Mouse (Mus musculus) heart, adult 18-20 months (tissue): ENCODE results near the gene Rbfox1. TPM values are rescaled to one million over a fixed set of nuclear protein-coding genes. Genes with fewer than 3 reads are reported as not detected.
A peak's percentile ranks its signal among the peaks of the same experiment; 100 is the strongest.

ENCODE experiments used
- DNase-seq, 2 experiments: peaks; one replicate each; pipeline ENCODE4 v3.0.0; 2021 to 2022; ENCODE audit warnings: mixed read lengths in 1 of 2
- total RNA-seq, 2 experiments: library from RNA; stranded (reverse); gene quantifications; 2 replicates each; pipeline ENCODE4 v1.2.3; 2021

Rbfox1 gene
- total RNA-seq, 2 experiments from 2014 or later = 56.9 to 65.4 TPM

DNA sequence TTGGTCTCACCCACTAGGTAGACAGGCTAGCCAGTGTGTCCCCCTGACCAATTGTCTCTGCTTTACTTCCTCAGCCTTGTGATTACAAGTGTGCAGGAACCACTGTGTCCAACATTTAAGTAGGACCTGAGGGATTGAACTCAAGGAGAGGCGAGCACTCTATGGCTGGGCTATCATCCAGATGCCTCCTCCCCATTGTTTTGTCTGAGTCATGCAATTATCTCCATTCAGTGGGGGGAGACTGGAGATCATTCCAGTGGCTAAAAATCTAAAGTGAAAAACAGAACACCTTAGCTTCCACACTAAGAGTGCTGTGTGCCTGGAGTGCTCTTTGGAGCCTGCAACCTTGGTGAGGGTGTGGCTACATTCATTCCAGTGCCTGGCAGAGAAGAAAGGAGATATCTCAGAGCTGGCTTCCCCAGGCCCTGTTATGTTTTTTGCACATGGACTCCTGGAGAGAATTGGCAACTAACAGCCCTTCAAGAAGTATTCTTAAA is 594.0 kb downstream of the Rbfox1 start:
- DNase-seq = no peak

DNA sequence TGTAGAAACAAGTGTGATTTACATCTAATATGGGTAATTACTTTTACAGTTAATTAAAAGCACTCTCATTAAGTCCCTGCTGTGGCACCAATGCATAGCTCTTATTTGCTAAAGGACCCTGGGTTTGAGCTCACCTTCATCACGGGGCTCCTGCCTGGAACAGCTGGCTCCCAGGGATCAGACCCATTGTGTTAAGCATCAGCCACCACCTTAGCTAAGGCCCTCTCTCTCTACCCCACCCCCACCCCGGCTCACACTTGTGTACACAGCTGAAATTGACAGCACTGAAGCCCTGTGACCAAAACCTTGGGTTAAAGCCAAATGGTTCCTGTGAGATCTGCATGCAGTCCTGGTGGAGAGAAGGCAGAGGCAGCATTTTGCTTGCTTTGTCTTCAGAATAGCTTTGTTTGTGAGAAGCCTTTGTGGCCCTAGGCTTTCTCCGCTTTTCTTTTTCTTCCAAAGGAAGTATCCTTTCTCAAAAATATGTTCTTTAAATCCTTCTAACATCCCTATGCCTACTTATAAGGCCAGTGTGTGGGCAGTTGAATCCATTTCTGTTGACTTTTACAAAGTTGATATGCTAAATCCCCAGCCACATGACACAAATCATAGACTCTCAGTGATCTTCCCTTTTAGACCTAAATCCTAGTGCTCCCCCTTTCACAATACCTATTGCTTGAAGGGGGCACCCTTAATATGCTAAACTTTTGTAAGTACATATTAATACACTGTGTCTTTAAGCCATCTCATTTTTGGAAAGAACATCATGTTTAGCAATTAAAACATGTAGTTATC is 594.7 kb downstream of the Rbfox1 start:
- DNase-seq = no peak

DNA sequence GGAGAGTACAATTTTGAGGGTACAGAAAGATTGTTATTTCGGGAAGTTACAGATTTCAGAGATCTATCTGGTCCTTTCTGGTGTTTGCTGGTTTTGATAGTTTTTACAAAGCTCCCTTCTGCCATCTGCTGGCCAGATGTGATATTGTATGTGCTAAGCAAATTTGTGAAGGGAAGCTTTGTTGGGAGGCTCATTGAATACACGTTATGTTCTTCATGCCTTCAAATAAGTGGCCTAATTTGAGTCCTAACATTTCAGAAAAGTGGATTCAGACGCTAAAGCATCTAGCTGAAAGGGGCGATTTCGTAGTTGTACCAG is 595.2 kb downstream of the Rbfox1 start:
- DNase-seq = peak; percentile 4 to 70

DNA sequence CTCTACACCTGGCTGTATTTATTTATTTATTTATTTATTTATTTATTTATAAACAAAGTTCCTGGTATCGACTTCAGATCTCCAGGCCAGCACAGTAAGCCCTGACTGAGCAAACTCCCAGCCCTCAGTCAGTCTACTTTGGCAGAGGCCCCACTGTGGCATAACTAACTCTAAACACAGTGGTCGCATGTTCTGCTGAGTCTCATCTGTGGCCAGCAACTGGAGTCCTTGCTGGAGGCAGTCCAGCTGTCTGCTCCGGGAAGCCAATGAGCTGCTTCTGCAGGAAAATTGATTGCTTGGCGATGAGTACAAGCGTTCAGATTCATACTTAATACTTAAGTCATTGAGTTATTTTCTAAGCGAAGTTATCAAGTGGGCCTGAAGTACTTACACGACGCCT is 598.5 kb downstream of the Rbfox1 start:
- DNase-seq = no peak

DNA sequence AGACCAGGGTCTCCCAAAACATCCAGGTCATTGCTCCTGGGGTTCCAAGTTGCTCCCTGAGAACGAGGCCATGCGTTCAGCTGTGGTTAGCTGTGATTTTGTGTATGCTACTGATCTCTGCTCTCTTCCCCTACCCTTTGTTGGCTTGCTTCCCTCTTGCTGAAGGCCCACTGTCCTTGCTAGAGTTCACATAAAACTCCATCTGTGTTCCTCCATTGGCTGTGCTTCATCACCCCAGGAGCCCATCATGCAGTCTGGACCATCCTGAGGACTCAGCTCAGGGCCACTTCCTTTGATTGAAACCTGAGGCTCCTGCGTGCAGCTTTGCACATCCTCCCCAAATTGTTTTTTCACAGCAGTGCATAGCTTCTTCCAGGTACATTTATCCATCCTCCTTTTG is 600.5 kb downstream of the Rbfox1 start:
- no peak for DNase-seq

DNA sequence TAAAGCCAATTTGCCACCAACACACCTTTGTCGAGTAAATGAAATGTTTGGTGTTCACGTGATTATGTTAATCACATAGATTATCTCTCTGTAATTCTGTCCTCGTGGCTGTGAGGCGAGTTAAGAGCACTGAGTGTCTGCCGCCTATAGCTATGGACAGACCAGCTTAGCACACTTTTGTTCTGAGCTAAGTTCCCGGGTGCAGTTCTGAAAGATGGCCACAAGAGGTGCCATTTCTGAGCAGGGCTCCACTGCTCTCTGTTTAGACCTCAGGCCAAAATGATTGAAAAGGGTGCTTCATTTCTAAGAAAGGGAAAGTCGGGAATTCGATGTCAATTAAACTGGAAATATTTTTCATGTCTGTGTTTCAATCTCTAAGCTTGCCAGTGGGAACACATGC is 617.1 kb downstream of the Rbfox1 start:
- DNase-seq = peak in 1 of 2 experiments; percentile 20

DNA sequence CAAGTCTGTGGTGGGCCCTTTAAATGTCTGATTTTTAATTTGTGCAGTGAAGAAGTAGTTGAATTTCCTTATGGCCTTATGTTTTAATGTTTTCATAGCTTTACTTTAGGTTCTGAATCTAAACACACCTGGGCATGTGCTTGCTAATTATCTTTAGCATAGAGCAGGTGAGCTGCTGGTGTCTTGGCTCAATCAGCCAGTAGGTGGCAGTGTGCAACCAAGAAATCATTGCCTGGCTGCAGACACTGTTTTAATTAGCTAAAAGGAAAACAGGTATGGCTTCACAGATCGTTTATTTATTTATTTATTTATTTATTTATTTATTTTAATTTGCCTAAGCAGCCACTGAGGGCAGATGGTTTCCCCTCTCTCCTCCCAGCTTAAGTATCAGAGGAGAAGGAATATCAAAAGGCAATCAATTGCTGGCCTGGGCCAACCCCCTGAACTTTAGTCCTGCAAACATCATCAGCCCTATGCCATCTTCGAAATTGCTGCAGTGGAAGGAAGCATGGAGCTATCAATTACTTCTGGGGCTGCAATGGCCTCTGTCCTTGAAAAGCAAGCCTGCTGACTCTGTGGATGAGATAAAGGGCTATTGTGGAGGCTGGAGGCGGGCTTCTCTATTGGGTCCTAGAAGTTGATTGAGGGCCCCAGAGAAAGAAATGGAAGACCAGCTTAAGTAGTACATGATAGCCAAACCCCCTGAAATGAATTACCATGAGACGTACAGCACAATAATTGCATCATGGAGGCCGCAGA is 618.6 kb downstream of the Rbfox1 start:
- DNase-seq = peak; percentile 4 to 63

DNA sequence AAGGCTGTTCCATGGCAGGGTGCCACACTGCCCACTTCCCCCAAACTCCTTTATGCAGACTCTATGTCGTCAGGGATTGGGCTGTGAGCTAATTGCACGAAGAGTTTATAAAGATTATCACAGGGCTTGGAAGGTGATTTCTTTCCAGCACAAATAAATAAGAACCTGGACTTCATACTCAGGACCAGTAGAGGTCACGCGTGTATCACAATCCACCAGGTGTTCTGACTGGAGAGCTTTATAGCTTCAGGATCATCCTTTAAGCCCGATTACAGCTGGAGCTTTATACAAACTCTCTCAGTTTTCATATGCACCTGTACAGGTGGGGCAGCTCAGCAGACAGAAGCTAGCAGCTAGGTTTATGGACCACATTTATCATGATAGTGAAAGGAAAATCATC is 623.8 kb downstream of the Rbfox1 start:
- peak in 1 of 2 experiments; percentile 4 for DNase-seq

DNA sequence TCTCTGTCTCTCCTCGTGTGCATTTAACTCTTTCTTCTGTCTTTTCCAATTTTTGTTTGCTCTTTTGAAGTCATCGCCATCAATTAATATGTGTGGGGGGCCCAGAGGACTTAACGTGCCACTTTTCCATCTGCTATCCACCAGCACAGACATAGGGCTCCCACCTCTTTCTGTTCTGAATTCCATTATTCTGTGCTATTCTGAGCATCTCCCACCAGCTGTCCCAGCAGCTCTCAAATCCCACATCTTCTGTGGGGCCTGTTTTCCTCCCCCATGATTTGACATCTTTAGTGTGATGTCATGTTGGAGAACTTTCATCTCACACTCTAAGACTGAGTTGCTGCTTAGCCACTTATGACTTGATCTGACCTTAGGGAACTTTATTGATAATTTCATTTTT is 634.3 kb downstream of the Rbfox1 start:
- no peak for DNase-seq

DNA sequence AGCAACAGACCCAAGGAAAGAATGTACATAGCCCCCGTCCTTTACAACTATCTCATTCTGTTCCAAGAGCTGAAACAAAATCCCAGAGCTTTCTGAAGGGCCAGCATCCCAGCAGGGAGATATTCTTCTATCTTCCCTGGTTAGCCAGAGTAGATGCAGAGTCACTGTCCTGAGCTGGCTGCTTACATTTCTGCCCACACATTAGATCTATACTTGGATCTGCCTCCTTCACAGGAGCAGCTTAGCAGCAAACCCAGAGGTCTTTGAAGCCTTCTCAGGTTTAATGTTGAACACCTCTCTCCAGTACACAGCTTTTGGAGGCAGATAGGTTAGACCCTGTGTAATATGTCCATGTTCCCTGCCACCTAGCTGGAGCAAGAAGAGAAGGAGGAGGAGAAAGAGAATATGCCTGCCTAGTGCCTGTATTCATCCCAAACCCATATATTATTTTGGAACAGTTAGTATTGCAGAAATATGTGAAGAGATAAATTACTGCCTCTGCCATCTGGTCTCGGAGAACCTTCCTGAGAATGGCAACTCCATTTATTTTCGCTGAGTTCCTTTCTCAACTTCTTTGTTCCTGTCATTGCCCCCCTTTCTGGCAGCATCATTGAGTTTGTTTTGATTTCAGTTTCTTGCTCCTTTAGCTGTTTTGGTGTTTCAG is 640.5 kb downstream of the Rbfox1 start:
- no peak for DNase-seq

DNA sequence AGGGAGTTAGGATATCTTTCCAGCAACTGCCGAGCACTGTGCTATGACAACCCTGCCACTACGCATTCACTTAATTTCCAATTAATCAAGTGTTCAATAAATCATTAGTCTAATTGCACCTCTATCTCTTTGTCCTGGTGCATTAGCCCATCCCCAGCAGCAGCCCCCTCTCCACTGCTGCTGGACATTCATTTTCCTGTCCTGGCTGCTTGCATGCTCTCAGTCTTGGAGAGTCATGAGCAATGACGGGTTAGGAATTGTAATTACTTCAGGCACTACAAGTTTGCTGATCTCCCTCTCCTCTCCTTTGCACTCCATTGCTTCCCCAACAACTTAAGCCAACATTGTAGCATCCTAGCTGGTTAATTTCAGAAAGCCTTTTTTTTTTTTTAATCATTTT is 646.3 kb downstream of the Rbfox1 start:
- no peak for DNase-seq

DNA sequence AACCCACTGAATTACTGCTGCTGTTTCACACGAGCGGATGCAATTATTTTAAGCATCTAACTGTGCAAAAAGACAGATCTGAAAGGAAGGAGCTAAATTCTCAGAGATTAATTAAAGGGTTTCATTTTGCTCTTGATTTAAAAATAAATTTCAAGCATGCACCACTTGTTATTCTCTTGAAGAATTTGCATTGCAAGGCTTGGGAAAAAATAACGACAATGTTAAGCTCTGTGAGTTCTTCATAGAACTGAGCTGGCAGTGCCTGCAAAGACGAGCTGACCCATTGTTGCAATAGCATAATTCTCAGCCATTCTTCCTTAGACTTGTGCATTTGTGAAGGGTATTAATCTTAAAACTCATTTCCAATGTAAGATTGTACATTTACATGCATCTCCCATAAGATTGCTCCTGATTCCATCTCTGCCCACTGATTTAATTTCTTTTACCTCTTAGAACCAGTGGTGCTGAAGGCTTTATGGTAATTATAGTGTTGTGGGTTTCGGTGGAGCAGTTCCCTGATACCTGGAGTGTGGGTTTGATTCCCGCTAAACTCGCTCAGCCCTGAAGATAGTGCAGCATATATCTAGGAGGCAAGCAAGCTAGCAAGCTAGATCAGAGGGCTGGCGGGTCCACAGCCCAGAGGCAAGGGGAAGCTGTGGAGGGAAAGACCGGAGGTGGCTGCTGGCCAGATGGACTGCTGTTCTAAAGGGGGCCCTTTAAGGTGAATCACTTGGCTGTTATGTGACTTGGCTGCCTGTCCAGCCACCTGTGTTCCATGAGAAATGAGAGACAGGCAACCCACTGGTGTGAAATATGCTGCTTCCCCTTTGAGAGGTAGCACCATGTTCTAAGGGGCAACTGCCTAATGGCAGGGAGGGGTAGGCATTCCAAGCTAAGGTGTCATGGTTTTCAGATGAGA is 647.2 kb downstream of the Rbfox1 start:
- no peak for DNase-seq

DNA sequence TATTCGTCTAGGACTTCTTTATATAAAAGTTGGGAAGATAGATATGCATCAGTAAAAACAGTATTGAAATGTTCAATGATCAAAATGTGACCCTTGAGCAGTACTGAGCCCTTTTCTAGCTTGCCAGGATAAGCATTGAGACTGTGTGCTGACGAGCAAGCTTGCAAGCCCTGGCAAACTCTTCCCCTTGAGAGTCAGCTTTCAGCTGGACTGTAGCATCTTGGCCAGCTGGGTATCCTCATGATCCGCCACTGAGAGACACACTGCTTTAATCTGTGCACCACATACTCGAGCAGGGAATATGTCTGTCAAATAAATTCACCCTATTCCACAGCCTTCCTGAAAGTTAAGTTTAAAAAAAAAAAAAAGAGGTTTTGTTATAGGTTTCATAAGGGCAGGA is 670.6 kb downstream of the Rbfox1 start:
- DNase-seq = no peak

DNA sequence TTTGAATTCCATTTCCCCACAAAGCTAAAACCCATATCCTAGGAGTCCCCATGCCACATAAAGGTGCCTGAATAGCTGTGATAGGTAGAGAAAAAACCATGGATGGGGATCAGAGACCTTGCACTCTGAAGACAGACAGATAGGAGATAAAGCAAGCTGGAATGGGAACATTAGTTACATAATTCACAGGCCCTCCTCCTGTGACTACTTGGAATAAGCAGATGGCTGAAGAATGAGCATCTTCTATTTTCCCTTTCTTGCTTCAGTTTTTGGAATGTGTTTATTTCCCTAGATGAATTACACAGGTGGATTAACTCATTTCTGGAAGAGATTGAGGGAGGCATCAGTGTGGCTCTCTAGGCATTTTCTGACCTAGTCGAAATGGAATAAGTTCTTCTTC is 672.6 kb downstream of the Rbfox1 start:
- DNase-seq = no peak

DNA sequence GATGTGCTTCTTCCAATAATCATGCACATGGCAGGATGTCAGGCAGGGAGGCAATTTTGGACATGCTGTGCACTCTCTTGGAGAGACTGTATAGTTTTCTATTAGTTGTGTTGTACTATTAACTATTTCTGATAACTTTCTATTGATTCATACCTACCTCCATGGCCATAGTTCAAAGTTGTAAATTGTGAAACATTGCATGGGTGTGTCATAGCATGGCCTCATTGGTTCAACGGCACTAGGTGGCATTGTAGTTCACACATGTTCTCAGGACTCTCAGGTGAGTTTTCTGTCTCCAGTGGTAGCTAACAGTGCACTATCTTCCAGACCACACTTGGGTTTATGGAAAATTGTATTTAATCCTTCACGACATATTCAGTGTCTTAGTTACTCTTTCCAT is 699.5 kb downstream of the Rbfox1 start:
- no peak for DNase-seq

DNA sequence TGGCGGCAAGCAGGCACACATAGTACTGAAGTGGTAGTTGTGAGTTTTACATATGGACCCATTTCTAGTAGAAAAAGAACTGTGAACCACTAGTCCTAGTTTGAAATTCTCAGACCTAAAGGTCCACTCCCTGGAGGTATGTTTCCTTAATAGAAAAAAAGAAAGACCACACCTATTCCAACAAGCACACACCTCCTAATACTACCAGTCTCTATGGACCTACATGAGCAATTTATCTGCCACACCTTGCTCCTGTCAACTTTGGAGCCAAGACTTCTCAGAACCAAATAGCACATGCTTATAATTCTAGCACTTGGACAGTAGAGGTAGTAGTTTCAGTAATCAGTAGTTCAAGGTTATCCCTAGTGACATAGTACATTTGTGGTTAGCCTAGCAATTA is 700.0 kb downstream of the Rbfox1 start:
- no peak for DNase-seq

DNA sequence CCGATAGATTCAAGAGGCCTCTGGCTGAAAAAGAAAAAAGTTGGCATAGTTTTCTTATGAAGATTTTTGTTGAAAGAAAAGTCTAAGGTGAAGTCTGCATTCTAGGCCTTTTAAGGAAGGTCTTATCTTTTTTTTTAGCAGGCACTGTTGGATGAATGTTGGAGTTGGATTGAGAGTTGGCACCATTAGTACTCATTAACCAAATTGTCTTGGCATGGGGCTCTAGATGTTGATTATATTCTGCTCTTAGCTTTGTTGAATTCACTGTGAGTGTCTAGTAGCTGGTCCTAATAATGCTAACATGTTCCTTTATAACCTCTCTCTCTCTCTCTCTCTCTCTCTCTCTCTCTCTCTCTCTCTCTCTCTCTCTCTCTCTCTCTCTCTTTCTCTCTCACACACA is 731.4 kb downstream of the Rbfox1 start:
- DNase-seq = no peak

DNA sequence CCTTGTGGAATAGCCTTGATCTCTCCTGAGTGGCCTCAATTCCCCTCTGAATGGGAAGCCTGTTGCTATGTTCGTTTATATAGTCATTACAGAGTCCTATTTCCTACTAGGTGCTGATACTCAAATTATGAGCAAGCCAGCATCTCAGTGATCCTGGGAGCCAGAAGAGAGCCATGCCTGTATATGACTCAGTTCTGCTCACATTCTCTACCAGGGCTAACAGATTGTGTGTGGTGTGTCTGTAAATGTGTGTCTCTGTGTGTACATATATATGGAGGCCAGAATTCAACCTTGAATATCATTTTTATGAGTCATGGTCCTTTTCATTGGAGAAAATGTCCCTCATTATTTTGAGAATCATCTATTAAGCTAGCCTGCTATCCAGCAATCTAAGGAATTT is 755.2 kb downstream of the Rbfox1 start:
- DNase-seq = no peak

DNA sequence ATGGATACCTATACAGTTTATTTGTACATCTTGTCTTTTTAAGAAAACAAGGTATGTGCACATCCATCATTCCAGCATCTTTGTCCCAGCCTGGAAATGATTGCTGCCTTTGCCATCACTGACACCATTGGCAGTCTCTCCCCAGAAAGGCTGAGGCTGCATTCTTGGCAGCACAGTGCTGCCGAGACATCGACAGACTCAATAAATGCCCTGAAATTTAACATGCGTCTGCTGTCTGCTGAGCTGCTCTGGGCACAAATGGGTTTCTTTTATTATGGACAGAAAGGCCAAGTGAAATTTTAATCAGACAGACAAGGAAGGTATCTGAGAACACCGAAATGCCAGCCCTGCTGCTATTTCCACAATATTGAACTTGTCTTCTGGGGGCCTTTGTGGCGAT is 761.8 kb downstream of the Rbfox1 start:
- DNase-seq = no peak

DNA sequence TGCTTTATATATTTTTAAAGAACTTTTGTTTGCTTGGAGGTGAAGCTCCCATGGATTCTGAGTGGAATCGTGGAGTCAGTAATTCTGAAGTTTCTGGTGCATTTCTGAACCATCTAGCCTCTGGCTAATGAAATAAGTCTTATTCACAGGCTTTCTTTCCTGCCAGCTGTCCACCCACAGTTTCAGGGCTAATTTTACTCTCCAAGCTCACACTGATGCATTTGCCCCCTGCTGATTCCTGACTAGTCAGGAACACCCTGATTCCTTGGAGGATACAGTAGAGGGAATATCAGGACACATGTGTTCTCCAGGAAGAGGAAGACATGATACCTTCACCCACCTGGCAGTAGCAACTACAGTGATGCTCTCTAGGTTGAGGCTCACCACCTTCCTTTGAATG is 763.6 kb downstream of the Rbfox1 start:
- DNase-seq = no peak

DNA sequence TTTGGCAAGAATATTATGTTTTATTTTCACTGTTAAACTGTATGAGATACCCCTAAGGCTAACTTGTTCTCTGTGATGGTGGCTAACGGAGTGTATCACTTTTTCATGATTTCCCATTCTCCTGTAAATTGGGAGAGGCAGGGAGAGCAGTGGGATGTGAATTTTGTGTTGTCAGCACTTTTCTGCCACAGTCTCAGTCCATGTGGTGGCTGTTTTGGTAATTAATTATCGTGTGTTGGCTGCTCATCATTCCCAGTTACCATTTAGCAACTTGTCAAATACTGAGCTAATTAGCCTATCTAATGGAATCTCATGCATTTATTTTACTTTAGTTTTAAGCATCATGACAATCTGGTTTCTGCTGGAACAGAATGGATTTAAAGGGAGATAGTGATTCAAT is 773.4 kb downstream of the Rbfox1 start:
- DNase-seq = no peak

DNA sequence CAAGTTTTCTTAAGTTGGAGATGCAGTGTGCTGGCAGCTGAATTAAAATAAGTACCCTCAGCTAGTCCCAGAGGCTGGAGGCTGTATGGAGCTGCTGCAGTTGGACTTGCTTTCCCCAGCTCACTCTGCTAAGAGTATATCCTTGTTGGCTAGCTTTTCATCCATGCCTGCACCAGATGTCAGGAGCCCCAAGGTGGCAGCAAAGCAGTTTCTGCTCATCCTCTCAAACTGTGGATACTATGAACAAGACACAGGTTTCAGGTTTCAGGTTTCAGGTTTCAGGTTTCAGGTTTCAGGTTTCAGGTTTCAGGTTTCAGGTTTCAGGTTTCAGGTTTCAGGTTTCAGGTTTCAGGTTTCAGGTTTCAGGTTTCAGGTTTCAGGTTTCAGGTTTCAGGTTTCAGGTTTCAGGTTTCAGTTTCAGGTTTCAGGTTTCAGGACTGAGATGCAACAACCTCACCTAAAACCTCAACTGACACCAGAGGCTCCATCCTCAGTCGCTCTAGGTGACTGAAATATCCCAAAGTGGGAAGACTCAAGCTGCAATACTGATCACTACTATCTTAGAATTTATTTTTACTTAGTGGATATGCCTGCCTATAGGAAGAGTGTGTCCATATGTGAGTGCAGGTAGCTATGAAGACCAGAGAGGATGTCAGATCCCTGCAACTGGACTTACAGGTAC is 801.1 kb downstream of the Rbfox1 start:
- no peak for DNase-seq
